14 mouse cellular contexts compared by ENCODE assay signal in genomic region chr1:86643101-86643809, GRCm38 (mm10). TPM values are rescaled to one million over a fixed set of nuclear protein-coding genes. Genes with fewer than 3 reads are reported as not detected.
DNase-seq lines count a peak whose midpoint lies in the region; ATAC-seq and TF ChIP-seq lines count a peak whose summit lies in the region.
"Had no signal": no experiment of that assay in that cellular context is flagged by ENCODE, and none has a peak within 500 bp of the region (broad histone marks: within the 10 kb centered on the region; RNA-seq: fewer than 3 reads in every experiment).

No protein-coding gene starts in this region.

- H3K27ac ChIP-seq in gastrocnemius, adult 2 months = no peak overlapping the region
- no peak overlapping the region for H3K27ac ChIP-seq in forebrain, embryonic 16.5 days (ENCODE audit: low read length)
- H3K27ac ChIP-seq: neural tube, embryonic 13.5 days had no signal

- intact Hi-C loops in gastrocnemius, adult 2 months (cut with DNase I) = loop anchor here (10.0 kb wide), 1 partner anchor 542 kb away; the partner anchor contains the start of gene Prss56

- no peak overlapping the region for H3K4me2 ChIP-seq in forebrain, embryonic 16.5 days (ENCODE audit: low read length)
- H3K4me2 ChIP-seq: neural tube, embryonic 13.5 days had no signal

- H3K9me3 ChIP-seq in forebrain, embryonic 16.5 days (ENCODE audit: control insufficient read depth, low read length) = no peaks in the 10 kb centered on the region
- H3K9me3 ChIP-seq: neural tube, embryonic 13.5 days had no signal

- DNase-seq in gastrocnemius, adult 2 months = no peak
- no peak for DNase-seq in gastrocnemius, adult 8-10 months (ENCODE audit: low spot score in 2 of 2)
- DNase-seq in 416B (ENCODE audit: low read depth) = peak; percentile 90
- peak; percentile 83 for DNase-seq in fibroblast of lung, adult 2 months (ENCODE audit: low read depth)
- peak; percentile 8 for DNase-seq in splenic B cell, adult 2 months (ENCODE audit: low read depth, low spot score)
- DNase-seq in cerebellum, adult 9-10 months = no peak
- no peak for DNase-seq in adipocyte (ENCODE audit: low spot score)
- DNase-seq: heart, adult 11 months; kidney, postnatal 36 days; right cerebral cortex, postnatal 4 days had no signal

- H3K4me1 ChIP-seq in forebrain, embryonic 16.5 days (replicated peaks; ENCODE audit: control insufficient read depth, insufficient read depth, low read length) = no peaks in the 10 kb centered on the region
- H3K4me1 ChIP-seq: neural tube, embryonic 13.5 days had no signal

- no peak overlapping the region for H3K4me3 ChIP-seq in gastrocnemius, adult 2 months
- no peak overlapping the region for H3K4me3 ChIP-seq in forebrain, embryonic 16.5 days (replicated peaks; ENCODE audit: low read length)
- H3K4me3 ChIP-seq: megakaryocyte, embryonic 14.5 days; neural tube, embryonic 13.5 days had no signal

- H3K27me3 ChIP-seq in splenic B cell, adult 2 months (ENCODE audit: control insufficient read depth, insufficient read depth, low read length, poor library complexity, severe bottlenecking) = no peaks in the 10 kb centered on the region
- no peaks in the 10 kb centered on the region for H3K27me3 ChIP-seq in forebrain, embryonic 16.5 days (replicated peaks; ENCODE audit: control insufficient read depth, insufficient read depth, low read length)
- H3K27me3 ChIP-seq: neural tube, embryonic 13.5 days had no signal

- TF ChIP-seq CTCF in gastrocnemius, adult 2 months (IDR thresholded peaks at IDR 0.05) = peak; percentile 23; the same call in 1 of the 2 replicates

- no peak for ATAC-seq in forebrain, embryonic 16.5 days
- ATAC-seq: forebrain, embryonic 14.5 days had no signal

- H3K9ac ChIP-seq in forebrain, embryonic 16.5 days (replicated peaks; ENCODE audit: low read depth, low read length) = no peak overlapping the region
- H3K9ac ChIP-seq: neural tube, embryonic 13.5 days had no signal

- 50% methylated on average over 13 of the region's 13 CpGs for WGBS in forebrain, embryonic 16.5 days

- H3K36me3 ChIP-seq in splenic B cell, adult 2 months (ENCODE audit: control insufficient read depth, insufficient read depth, low read length, poor library complexity, severe bottlenecking) = no peaks in the 10 kb centered on the region
- no peaks in the 10 kb centered on the region for H3K36me3 ChIP-seq in forebrain, embryonic 16.5 days (ENCODE audit: control insufficient read depth, insufficient read depth)
- H3K36me3 ChIP-seq: neural tube, embryonic 13.5 days had no signal

RNA-seq across cellular contexts. Expression of gene Nppc, which starts 27.1 kb away (rescaled TPM):
- total RNA-seq in gastrocnemius, adult 2 months (2021) = 1 to 10 TPM in 1 of 2 experiments, under 1 TPM in 1; 0.36 to 1.0 TPM
- total RNA-seq in gastrocnemius, adult 8-10 months (2022) = under 1 TPM; 0.38 to 0.92 (median 0.48) TPM
- 3.7 and 5.2 TPM in 2 replicates for polyA plus RNA-seq in forebrain, embryonic 16.5 days (2015; fragmentation: Nextera tagmentation; extraction: Ambion mirVana)

Comparison
In these comparisons a context has a peak if more than half of its experiments do, and no peak if none do; other contexts are left out.
1. DNase-seq: peak in 416B (single experiment), fibroblast of lung, adult 2 months (single experiment) and splenic B cell, adult 2 months (single experiment); none in gastrocnemius, adult 2 months (single experiment), gastrocnemius, adult 8-10 months (0 of 2), cerebellum, adult 9-10 months (single experiment) and adipocyte (single experiment).